In genomic region chr9:59577844-59578504, GRCm38 (mm10) we compare ENCODE assay signal across 8 mouse cellular contexts. TPM values are rescaled to one million over a fixed set of nuclear protein-coding genes. Genes with fewer than 3 reads are reported as not detected.
DNase-seq lines count a peak whose midpoint lies in the region; ATAC-seq and TF ChIP-seq lines count a peak whose summit lies in the region.

Gene Celf6 (plus strand): TSS chr9:59577917.

- no peak for TF ChIP-seq CTCF in G1E (IDR thresholded peaks at IDR 0.05; ENCODE audit: low read depth, low read length)
- TF ChIP-seq CTCF in lung, adult 2 months (IDR thresholded peaks at IDR 0.05; ENCODE audit: insufficient read depth, low read length): no peak

- peaks cover 9% of the 10 kb centered on the region; the same call in 1 of the 2 replicates for H3K4me1 ChIP-seq in G1E (ENCODE audit: insufficient read depth, low read depth, low read length)
- H3K4me1 ChIP-seq in forebrain, embryonic 15.5 days: peaks cover 14% of the 10 kb centered on the region
- H3K4me1 ChIP-seq in lung, adult 2 months (ENCODE audit: control insufficient read depth, insufficient read depth, low read length): peaks cover 8% of the 10 kb centered on the region
- H3K4me1 ChIP-seq in neural tube, embryonic 15.5 days: peaks cover 28% of the 10 kb centered on the region

- peak within 1 kb of the TSS; percentile 79 for H3K4me2 ChIP-seq in forebrain, embryonic 15.5 days (replicated peaks)
- H3K4me2 ChIP-seq in neural tube, embryonic 15.5 days: peak within 1 kb of the TSS; percentile 87

- no peak for TF ChIP-seq POLR2A in lung, adult 2 months (IDR thresholded peaks at IDR 0.05; ENCODE audit: borderline replicate concordance, extremely low read depth, low read depth, low read length)

- DNase-seq in G1E (ENCODE audit: low spot score): peak; percentile 52
- peak; percentile 92 for DNase-seq in cerebellum, adult 11-12 months
- peak; percentile 50 for DNase-seq in heart, postnatal 25 days (ENCODE audit: low spot score)
- peak; percentile 92 to 93 for DNase-seq in layer of hippocampus, adult 18-20 months (ENCODE audit: low spot score in 2 of 2)
- peak; percentile 74 for DNase-seq in lung, adult 2 months
- DNase-seq in testis, postnatal 10 days (ENCODE audit: low spot score): peak; percentile 95

- H3K36me3 ChIP-seq in G1E (replicated peaks): no peaks in the 10 kb centered on the region
- H3K36me3 ChIP-seq in forebrain, embryonic 15.5 days: no peaks in the 10 kb centered on the region
- H3K36me3 ChIP-seq in neural tube, embryonic 15.5 days: no peaks in the 10 kb centered on the region

- H3K4me3 ChIP-seq in G1E (ENCODE audit: low read depth, low read length): peak within 1 kb of the TSS; percentile 61; the same call in 1 of the 2 replicates
- H3K4me3 ChIP-seq in forebrain, embryonic 15.5 days: peak within 1 kb of the TSS; percentile 56
- H3K4me3 ChIP-seq in lung, adult 2 months (replicated peaks; ENCODE audit: extremely low read depth, low read depth, low read length): peak within 1 kb of the TSS; percentile 58
- peak within 1 kb of the TSS; percentile 55 for H3K4me3 ChIP-seq in neural tube, embryonic 15.5 days (replicated peaks)

- peaks cover 17% of the 10 kb centered on the region for H3K27me3 ChIP-seq in G1E (ENCODE audit: insufficient read depth, low read length)
- peaks cover 12% of the 10 kb centered on the region; the same call in 1 of the 2 replicates for H3K27me3 ChIP-seq in forebrain, embryonic 15.5 days
- H3K27me3 ChIP-seq in neural tube, embryonic 15.5 days (replicated peaks): peaks cover 4% of the 10 kb centered on the region; the same call in 1 of the 2 replicates

- peaks cover 9% of the 10 kb centered on the region; the same call in 1 of the 2 replicates for H3K9me3 ChIP-seq in G1E (replicated peaks)
- H3K9me3 ChIP-seq in forebrain, embryonic 15.5 days: no peaks in the 10 kb centered on the region
- no peaks in the 10 kb centered on the region for H3K9me3 ChIP-seq in neural tube, embryonic 15.5 days (replicated peaks)

- ATAC-seq in G1E (ENCODE audit: extremely low read depth, insufficient number of reproducible peaks, low FRiP score, poor library complexity, severe bottlenecking): peak; percentile 54; the same call in 1 of the 2 replicates
- peak; percentile 97 for ATAC-seq in forebrain, embryonic 15.5 days (replicated peaks)
- peak; percentile 97 for ATAC-seq in neural tube, embryonic 15.5 days (ENCODE audit: low FRiP score)

- under 1% methylated on average over 51 of the region's 61 CpGs for WGBS in forebrain, embryonic 15.5 days
- 2% methylated on average over 58 of the region's 61 CpGs for WGBS in lung, adult 2 months
- WGBS in neural tube, embryonic 15.5 days: under 1% methylated on average over 43 of the region's 61 CpGs

- peak within 1 kb of the TSS; percentile 57 for H3K9ac ChIP-seq in forebrain, embryonic 15.5 days (replicated peaks)
- peak within 1 kb of the TSS; percentile 50 for H3K9ac ChIP-seq in neural tube, embryonic 15.5 days (replicated peaks)

- intact Hi-C loops in heart, postnatal 25 days (cut with DNase I): no loop called here

- H3K27ac ChIP-seq in forebrain, embryonic 15.5 days (replicated peaks): peak within 1 kb of the TSS; percentile 31; the same call in 1 of the 2 replicates
- H3K27ac ChIP-seq in neural tube, embryonic 15.5 days (replicated peaks): peak within 1 kb of the TSS; percentile 66; the same call in 1 of the 2 replicates

RNA-seq across cellular contexts. Expression of gene Celf6, which starts in this region (rescaled TPM):
- not detected in 2 replicates for total RNA-seq in G1E (2014; fragmentation: Nextera tagmentation)
- not detected in 2 replicates for total RNA-seq in G1E (2017)
- polyA plus RNA-seq in G1E (2012): not detected in 2 replicates
- 24.6 and 34.3 TPM in 2 replicates for polyA plus RNA-seq in forebrain, embryonic 15.5 days (2015; fragmentation: Nextera tagmentation; extraction: Ambion mirVana)
- total RNA-seq in heart, postnatal 25 days (2021): not detected
- 10 to 100 TPM; 29.7 to 33.2 TPM for total RNA-seq in layer of hippocampus, adult 18-20 months (2021)
- polyA plus RNA-seq in lung, adult 2 months (2012; rRNA removed): 0.07 and 0.15 TPM in 2 replicates
- 30.5 and 35.8 TPM in 2 replicates for polyA plus RNA-seq in neural tube, embryonic 15.5 days (2015; fragmentation: Nextera tagmentation; extraction: Ambion mirVana)

Comparison
In these comparisons a context has a peak if more than half of its experiments do, and no peak if none do; other contexts are left out.
1. Peak in every context shown above with its lines: DNase-seq, ATAC-seq, H3K4me3 ChIP-seq and H3K27ac ChIP-seq.
2. RNA of gene Celf6 (total RNA-seq): 29.7 to 33.2 TPM in layer of hippocampus, adult 18-20 months; not detected in heart, postnatal 25 days and not detected in G1E; every median in the first group is over 10 times any median in the second.
3. RNA of gene Celf6 (polyA plus RNA-seq): 30.5 to 35.8 TPM in neural tube, embryonic 15.5 days and 24.6 to 34.3 TPM in forebrain, embryonic 15.5 days; 0.07 to 0.15 TPM in lung, adult 2 months and not detected in G1E; every median in the first group is over 10 times any median in the second.
4. Peak in DNase-seq, ATAC-seq and H3K4me3 ChIP-seq in G1E; RNA of the gene not detected or under 1 TPM.
5. Peak in DNase-seq in heart, postnatal 25 days; RNA of the gene not detected or under 1 TPM.
6. Peak in DNase-seq and H3K4me3 ChIP-seq in lung, adult 2 months; RNA of the gene not detected or under 1 TPM.